Mouse (Mus musculus) frontal cortex, adult 2 months (tissue): ENCODE data around the gene Rhoj. TPM values are rescaled to one million over a fixed set of nuclear protein-coding genes. Genes with fewer than 3 reads are reported as not detected.

ENCODE experiments used
- polyA plus RNA-seq: library from polyadenylated mRNA; depleted of rRNA; stranded (reverse); fragments of >200 nt; gene quantifications from 2 replicates; pipeline ENCODE4 v1.2.3, GENCODE M21; 2012; rRNA removed

Gene Rhoj
- polyA plus RNA-seq, 1 experiment, result 5.6 TPM

Other genes starting within 250 kb of the Rhoj start
- 5.5 and 7.4 TPM in 2 replicates for gene Kcnh5, start 131.0 kb upstream of the Rhoj start, polyA plus RNA-seq
- gene Gphb5, start 108.5 kb downstream of the Rhoj start, polyA plus RNA-seq, result not detected in 2 replicates